Comparison of ENCODE assay signal across 26 mouse cellular contexts in the genomic region with DNA sequence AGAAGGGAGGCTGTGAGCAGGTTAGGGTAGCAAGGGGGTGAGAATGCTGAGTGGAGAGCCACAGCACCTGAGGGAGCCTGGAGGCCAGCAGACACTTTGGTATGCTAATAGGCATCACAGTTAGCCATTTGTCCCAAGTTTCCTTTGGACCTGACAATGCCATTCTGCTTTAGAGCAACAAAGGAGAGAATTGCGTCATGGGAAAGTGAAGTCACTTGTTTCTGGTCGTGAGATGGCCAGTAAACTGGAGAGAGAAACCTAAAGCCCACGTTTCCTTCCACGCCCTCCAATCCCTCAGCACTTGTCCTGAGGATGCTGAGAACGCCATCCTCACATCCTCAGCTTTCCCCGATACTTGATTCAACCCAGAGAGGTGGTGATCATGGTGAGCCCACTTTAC. TPM values are rescaled to one million over a fixed set of nuclear protein-coding genes. Genes with fewer than 3 reads are reported as not detected.
"Had no signal": no experiment of that assay in that cellular context is flagged by ENCODE, and none has a peak within 500 bp of the region (broad histone marks: within the 10 kb centered on the region; RNA-seq: fewer than 3 reads in every experiment).

No protein-coding gene starts in this region.

- H3K4me3 ChIP-seq: embryonic facial prominence, embryonic 10.5 days; embryonic facial prominence, embryonic 12.5 days; embryonic facial prominence, embryonic 13.5 days; embryonic facial prominence, embryonic 15.5 days; erythroblast, embryonic 14.5 days; forebrain, embryonic 10.5 days; forebrain, embryonic 12.5 days; forebrain, embryonic 13.5 days; forebrain, embryonic 15.5 days; heart, adult 2 months; heart, embryonic 10.5 days had no signal

- H3K4me2 ChIP-seq: embryonic facial prominence, embryonic 12.5 days; embryonic facial prominence, embryonic 13.5 days; embryonic facial prominence, embryonic 15.5 days; forebrain, embryonic 12.5 days; forebrain, embryonic 13.5 days; forebrain, embryonic 15.5 days had no signal

- H3K4me1 ChIP-seq: embryonic facial prominence, embryonic 10.5 days; embryonic facial prominence, embryonic 12.5 days; embryonic facial prominence, embryonic 15.5 days; forebrain, embryonic 10.5 days; forebrain, embryonic 13.5 days; forebrain, embryonic 15.5 days; heart, embryonic 10.5 days had no signal

- H3K9me3 ChIP-seq: embryonic facial prominence, embryonic 10.5 days; embryonic facial prominence, embryonic 12.5 days; embryonic facial prominence, embryonic 13.5 days; embryonic facial prominence, embryonic 15.5 days; forebrain, embryonic 10.5 days; forebrain, embryonic 12.5 days; forebrain, embryonic 15.5 days; heart, embryonic 10.5 days had no signal

- H3K27ac ChIP-seq: embryonic facial prominence, embryonic 10.5 days; embryonic facial prominence, embryonic 12.5 days; embryonic facial prominence, embryonic 13.5 days; embryonic facial prominence, embryonic 15.5 days; forebrain, embryonic 12.5 days; forebrain, embryonic 13.5 days; forebrain, embryonic 15.5 days; heart, adult 2 months; heart, embryonic 10.5 days had no signal

- H3K9ac ChIP-seq: embryonic facial prominence, embryonic 12.5 days; embryonic facial prominence, embryonic 13.5 days; embryonic facial prominence, embryonic 15.5 days; forebrain, embryonic 12.5 days; forebrain, embryonic 13.5 days; forebrain, embryonic 15.5 days; forebrain, postnatal 0 days had no signal

- DNase-seq: cerebellum, adult 9-10 months; cerebellum, adult 9-11 months; cerebellum, postnatal 10 days; cerebellum, postnatal 14 days; cerebellum, postnatal 25 days; cerebellum, postnatal 36 days; embryo, embryonic 11 days; forebrain, postnatal 0 days; gastrocnemius, postnatal 10 days; gastrocnemius, postnatal 14 days; gastrocnemius, postnatal 25 days; heart, adult 18-20 months; heart, adult 2 months had no signal

- ATAC-seq: forebrain, embryonic 13.5 days; forebrain, embryonic 14.5 days; forebrain, embryonic 15.5 days; forebrain, embryonic 16.5 days; forebrain, postnatal 0 days had no signal

- H3K36me3 ChIP-seq: embryonic facial prominence, embryonic 10.5 days; embryonic facial prominence, embryonic 12.5 days; embryonic facial prominence, embryonic 13.5 days; embryonic facial prominence, embryonic 15.5 days; forebrain, embryonic 10.5 days; forebrain, embryonic 12.5 days; forebrain, embryonic 15.5 days; heart, embryonic 10.5 days had no signal

- H3K27me3 ChIP-seq: embryonic facial prominence, embryonic 12.5 days; embryonic facial prominence, embryonic 15.5 days; forebrain, embryonic 13.5 days; forebrain, embryonic 15.5 days had no signal

RNA-seq across cellular contexts. Expression of a gene that starts 18.9 kb away (rescaled TPM):
- total RNA-seq: granulocyte monocyte progenitor cell, adult 5-6 weeks had no signal
- polyA plus RNA-seq: erythroblast, embryonic 14.5 days had no signal
